ENCODE assay signal across 8 mouse cellular contexts in the genomic region with DNA sequence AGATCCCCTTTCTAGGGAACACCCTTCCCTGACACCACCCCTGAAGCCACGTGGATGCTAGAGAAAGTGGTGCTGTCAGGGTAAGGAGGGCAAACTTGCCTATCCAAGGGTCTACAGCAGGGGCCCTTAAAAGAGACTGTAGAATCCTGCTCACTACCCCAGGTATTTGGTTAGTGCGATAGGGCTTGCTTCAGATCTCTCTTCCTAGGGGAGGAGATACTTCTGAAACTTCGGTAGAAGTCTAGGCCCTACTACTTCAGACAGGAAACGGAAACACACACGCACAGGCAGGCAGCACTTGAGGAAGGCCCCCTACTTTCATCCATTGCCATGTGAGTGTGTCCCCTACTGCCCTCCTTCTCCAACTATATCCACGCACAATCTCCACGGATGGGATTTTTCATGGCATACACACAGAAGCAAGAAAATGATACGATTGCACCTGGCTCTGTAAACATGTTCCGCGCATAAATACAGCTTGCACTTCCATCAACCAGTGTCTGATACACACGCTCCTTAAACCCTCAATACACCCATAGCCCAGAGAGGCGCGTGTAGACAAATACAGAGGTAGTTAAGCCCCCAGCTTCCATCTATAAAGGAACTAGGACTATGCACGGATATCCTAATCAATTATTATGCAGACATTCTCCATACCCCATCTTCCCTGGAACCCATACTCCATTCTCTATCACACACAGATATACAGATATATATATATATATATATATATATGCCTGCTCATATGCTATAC. TPM values are rescaled to one million over a fixed set of nuclear protein-coding genes. Genes with fewer than 3 reads are reported as not detected.
A peak's percentile ranks its signal among the peaks of the same experiment; 100 is the strongest.
DNase-seq lines count a peak whose midpoint lies in the region; ATAC-seq and TF ChIP-seq lines count a peak whose summit lies in the region.

No protein-coding gene starts in this region.

- H3K4me2 ChIP-seq in CH12.LX (ENCODE audit: insufficient read depth, low read depth, poor library complexity, severe bottlenecking): peak overlapping the region; percentile 89
- peak overlapping the region; percentile 97 for H3K4me2 ChIP-seq in heart, embryonic 16.5 days (ENCODE audit: low read depth, low read length)

- in situ Hi-C loops in CH12.LX (cut with MboI; ENCODE audit: low pct_ligation_motif_present, low pct_unique_long_range_greater_than_20kb, low sequenced_read_pairs): no loop called here

- WGBS in heart, embryonic 16.5 days: 36% methylated on average over 14 of the region's 14 CpGs

- peak overlapping the region; percentile 88 for H3K27ac ChIP-seq in CH12.LX (ENCODE audit: insufficient read depth, low read depth)
- peak overlapping the region; percentile 91 for H3K27ac ChIP-seq in heart, embryonic 16.5 days (ENCODE audit: low read length)

- H3K27me3 ChIP-seq in CH12.LX (replicated peaks): peaks cover 1% of the 10 kb centered on the region
- H3K27me3 ChIP-seq in heart, embryonic 16.5 days (ENCODE audit: control insufficient read depth, insufficient read depth, low read length): no peaks in the 10 kb centered on the region

- H3K36me3 ChIP-seq in CH12.LX (replicated peaks in 1 of 2; ENCODE audit: control insufficient read depth in 1 of 2, insufficient read depth in 1 of 2, low read length in 1 of 2): peaks cover 9 to 16% of the 10 kb centered on the region in 2 experiments
- peaks cover 13% of the 10 kb centered on the region for H3K36me3 ChIP-seq in heart, embryonic 16.5 days (ENCODE audit: control insufficient read depth, insufficient read depth)

- TF ChIP-seq RAD21 in CH12.LX (IDR thresholded peaks at IDR 0.05; ENCODE audit: low read depth, low read length): no peak

- DNase-seq in embryo, embryonic 11 days: peak; percentile 22
- DNase-seq in embryo, embryonic 10 days (ENCODE audit: low spot score): no peak
- DNase-seq in CH12.LX (ENCODE audit: extremely low read depth): peak; percentile 69
- peak; percentile 24 for DNase-seq in lung, postnatal 25 days (ENCODE audit: low spot score)
- peak; percentile 79 for DNase-seq in thymus, postnatal 0 days (ENCODE audit: low spot score)
- no peak for DNase-seq in left cerebral cortex, postnatal 25 days (ENCODE audit: low spot score in 2 of 2)
- no peak for DNase-seq in embryo, embryonic 10.5 days (ENCODE audit: low spot score)

- intact Hi-C loops in left cerebral cortex, postnatal 25 days (cut with DNase I): no loop called here

- H3K4me3 ChIP-seq in CH12.LX (replicated peaks in 1 of 3; ENCODE audit: low read depth in 2 of 3, low read length in 2 of 3, poor library complexity in 1 of 3): peak overlapping the region; percentile 56 to 76 (median 65)
- peak overlapping the region; percentile 86 for H3K4me3 ChIP-seq in heart, embryonic 16.5 days (ENCODE audit: low read length)

- H3K9me3 ChIP-seq in CH12.LX (replicated peaks; ENCODE audit: low read length): no peaks in the 10 kb centered on the region
- no peaks in the 10 kb centered on the region for H3K9me3 ChIP-seq in heart, embryonic 16.5 days (replicated peaks; ENCODE audit: control insufficient read depth, low read length)

- no peak for TF ChIP-seq CTCF in CH12.LX (conservative IDR thresholded peaks at IDR 0.05 in 1 of 2, IDR thresholded peaks at IDR 0.05 in 1 of 2; ENCODE audit: low read depth in 2 of 2, low read length in 2 of 2)

- TF ChIP-seq POLR2A in CH12.LX (IDR thresholded peaks at IDR 0.05; ENCODE audit: low read depth, low read length): peak; percentile 66

- H3K4me1 ChIP-seq in CH12.LX (ENCODE audit: control insufficient read depth in 1 of 2, insufficient read depth in 2 of 2): peaks cover 8 to 44% of the 10 kb centered on the region in 2 experiments
- H3K4me1 ChIP-seq in heart, embryonic 16.5 days (ENCODE audit: control insufficient read depth, insufficient read depth, low read length): peaks cover 63% of the 10 kb centered on the region

- H3K79me2 ChIP-seq in CH12.LX (replicated peaks; ENCODE audit: control insufficient read depth, extremely low read depth, insufficient read depth, poor library complexity, severe bottlenecking): peaks cover 62% of the 10 kb centered on the region

- no peak for ATAC-seq in heart, embryonic 16.5 days (replicated peaks; ENCODE audit: extremely low read depth, insufficient read depth, low FRiP score)

- peak overlapping the region; percentile 84 for H3K9ac ChIP-seq in CH12.LX (ENCODE audit: insufficient read depth, low read depth)
- peak overlapping the region; percentile 95 for H3K9ac ChIP-seq in heart, embryonic 16.5 days (ENCODE audit: low read length)

- TF ChIP-seq EP300 in CH12.LX (IDR thresholded peaks at IDR 0.05; ENCODE audit: low read length): no peak

- dilution Hi-C loops in CH12.LX (cut with MboI; ENCODE audit: extremely low pct_ligation_motif_present, extremely low pct_unique_long_range_greater_than_20kb, low sequenced_read_pairs): no loop called here

TF ChIP-seq in CH12.LX, 34 proteins besides CTCF, POLR2A, EP300 and RAD21 (continues in another document):
- 0 out of 2 replicates have a peak, but pooled peaks have one; percentile 52 for TF ChIP-seq MEF2A (IDR thresholded peaks at IDR 0.05; ENCODE audit: borderline replicate concordance, low read depth, low read length)
- no peak for TF ChIP-seq NRF1 (IDR thresholded peaks at IDR 0.05; ENCODE audit: low read depth, low read length)
- peak; percentile 77 for TF ChIP-seq TCF12 (IDR thresholded peaks at IDR 0.05; ENCODE audit: low read depth, low read length)
- no peak for TF ChIP-seq JUN (IDR thresholded peaks at IDR 0.05; ENCODE audit: insufficient read depth, low read depth, low read length)
- no peak for TF ChIP-seq E2F4 (IDR thresholded peaks at IDR 0.05; ENCODE audit: insufficient replicate concordance, low read depth, low read length)
- TF ChIP-seq TBP (conservative IDR thresholded peaks at IDR 0.05; ENCODE audit: low read depth, low read length): peak; percentile 88
- no peak for TF ChIP-seq USF2 (conservative IDR thresholded peaks at IDR 0.05; ENCODE audit: low read depth, low read length)
- peak; percentile 59 for TF ChIP-seq ELF1 (IDR thresholded peaks at IDR 0.05; ENCODE audit: low read depth, low read length)
- peak; percentile 98 for TF ChIP-seq MYC (IDR thresholded peaks at IDR 0.05; ENCODE audit: low read depth, low read length)
- peak; percentile 66; the same call in 1 of the 2 replicates for TF ChIP-seq SIN3A (IDR thresholded peaks at IDR 0.05; ENCODE audit: low read length)
- peak; percentile 63 for TF ChIP-seq NELFE (IDR thresholded peaks at IDR 0.05; ENCODE audit: low read depth, low read length)
- peak; percentile 58 for TF ChIP-seq MAX (IDR thresholded peaks at IDR 0.05; ENCODE audit: low read length)
- TF ChIP-seq KAT2A (IDR thresholded peaks at IDR 0.05; ENCODE audit: insufficient replicate concordance, low read length): 0 out of 2 replicates have a peak, but pooled peaks have one; percentile 40
- no peak for TF ChIP-seq UBTF (IDR thresholded peaks at IDR 0.05; ENCODE audit: low read depth, low read length)
- TF ChIP-seq CHD2 (IDR thresholded peaks at IDR 0.05; ENCODE audit: low read length): no peak
- peak; percentile 73 for TF ChIP-seq HCFC1 (IDR thresholded peaks at IDR 0.05; ENCODE audit: low read depth, low read length)
- no peak for TF ChIP-seq GABPA (IDR thresholded peaks at IDR 0.05; ENCODE audit: insufficient replicate concordance, low read depth, low read length)
- peak; percentile 45; the same call in 1 of the 2 replicates for TF ChIP-seq IRF4 (IDR thresholded peaks at IDR 0.05; ENCODE audit: low read depth, low read length)
- peak; percentile 86 for TF ChIP-seq MXI1 (IDR thresholded peaks at IDR 0.05; ENCODE audit: low read depth, low read length)
- TF ChIP-seq MAZ (IDR thresholded peaks at IDR 0.05; ENCODE audit: low read depth, low read length): 0 out of 2 replicates have a peak, but pooled peaks have one; percentile 59

RNA-seq across cellular contexts. Expression of gene Pprc1, which starts 4.4 kb away (rescaled TPM):
- total RNA-seq in CH12.LX (2012; rRNA removed): 21.2 and 26.1 TPM in 2 replicates
- total RNA-seq in CH12.LX (2014; rRNA removed): 9.2 and 13.0 TPM in 2 replicates
- polyA plus RNA-seq in CH12.LX (2012; ENCODE audit: insufficient read length, low read depth): 65.0 and 68.7 TPM in 2 replicates
- polyA plus RNA-seq in heart, embryonic 16.5 days (2015; fragmentation: Nextera tagmentation; extraction: Ambion mirVana): 19.3 and 22.4 TPM in 2 replicates
- polyA plus RNA-seq in thymus, postnatal 0 days (2015; fragmentation: Nextera tagmentation; extraction: Ambion mirVana): 11.6 and 12.8 TPM in 2 replicates
- 10 to 100 TPM; 23.3 to 27.7 TPM for total RNA-seq in left cerebral cortex, postnatal 25 days (2021)

RNA-seq across cellular contexts. Expression of gene Ldb1, which starts 4.7 kb away (rescaled TPM):
- total RNA-seq in CH12.LX (2012; rRNA removed): 56.9 and 63.1 TPM in 2 replicates
- 59.2 and 67.6 TPM in 2 replicates for total RNA-seq in CH12.LX (2014; rRNA removed)
- polyA plus RNA-seq in CH12.LX (2012; ENCODE audit: insufficient read length, low read depth): 114 and 120 TPM in 2 replicates
- 68.0 and 81.9 TPM in 2 replicates for polyA plus RNA-seq in heart, embryonic 16.5 days (2015; fragmentation: Nextera tagmentation; extraction: Ambion mirVana)
- polyA plus RNA-seq in thymus, postnatal 0 days (2015; fragmentation: Nextera tagmentation; extraction: Ambion mirVana): 140 and 157 TPM in 2 replicates
- 100 to 1,000 TPM; 104 to 105 TPM for total RNA-seq in left cerebral cortex, postnatal 25 days (2021)

RNA-seq across cellular contexts. Expression of gene Nolc1, which starts 35.3 kb away (rescaled TPM):
- total RNA-seq in CH12.LX (2012; rRNA removed) (88.0 and 137 TPM in 2 replicates), CH12.LX (2014; rRNA removed) (96.0 and 99.2 TPM in 2 replicates)
- polyA plus RNA-seq in CH12.LX (2012; ENCODE audit: insufficient read length, low read depth): 333 and 358 TPM in 2 replicates
- polyA plus RNA-seq in heart, embryonic 16.5 days (2015; fragmentation: Nextera tagmentation; extraction: Ambion mirVana): 42.5 and 53.8 TPM in 2 replicates
- polyA plus RNA-seq in thymus, postnatal 0 days (2015; fragmentation: Nextera tagmentation; extraction: Ambion mirVana): 90.2 and 102 TPM in 2 replicates
- total RNA-seq in left cerebral cortex, postnatal 25 days (2021): 10 to 100 TPM; 40.1 to 41.8 TPM

RNA-seq across cellular contexts. Expression of gene Hps6, which starts 37.0 kb away (rescaled TPM):
- total RNA-seq in CH12.LX (2012; rRNA removed) (10.5 and 10.6 TPM in 2 replicates), CH12.LX (2014; rRNA removed) (6.0 and 6.7 TPM in 2 replicates)
- 5.1 and 5.8 TPM in 2 replicates for polyA plus RNA-seq in CH12.LX (2012; ENCODE audit: insufficient read length, low read depth)
- 7.4 and 8.5 TPM in 2 replicates for polyA plus RNA-seq in heart, embryonic 16.5 days (2015; fragmentation: Nextera tagmentation; extraction: Ambion mirVana)
- 7.5 and 8.0 TPM in 2 replicates for polyA plus RNA-seq in thymus, postnatal 0 days (2015; fragmentation: Nextera tagmentation; extraction: Ambion mirVana)
- total RNA-seq in left cerebral cortex, postnatal 25 days (2021): 1 to 10 TPM; 5.7 TPM

RNA-seq across cellular contexts. Expression of gene Armh3, which starts 42.0 kb away (rescaled TPM):
- total RNA-seq in CH12.LX (2012; rRNA removed) (1.9 and 2.2 TPM in 2 replicates), CH12.LX (2014; rRNA removed) (1.1 and 1.3 TPM in 2 replicates)
- polyA plus RNA-seq in CH12.LX (2012; ENCODE audit: insufficient read length, low read depth): 4.3 and 4.9 TPM in 2 replicates
- 14.8 and 15.3 TPM in 2 replicates for polyA plus RNA-seq in heart, embryonic 16.5 days (2015; fragmentation: Nextera tagmentation; extraction: Ambion mirVana)
- polyA plus RNA-seq in thymus, postnatal 0 days (2015; fragmentation: Nextera tagmentation; extraction: Ambion mirVana): 10.4 and 10.7 TPM in 2 replicates
- total RNA-seq in left cerebral cortex, postnatal 25 days (2021): 10 to 100 TPM; 19.7 to 19.8 TPM

Comparison
In these comparisons a context has a peak if more than half of its experiments do, and no peak if none do; other contexts are left out.
1. DNase-seq: peak in embryo, embryonic 11 days (single experiment), CH12.LX (single experiment), lung, postnatal 25 days (single experiment) and thymus, postnatal 0 days (single experiment); none in embryo, embryonic 10 days (single experiment), left cerebral cortex, postnatal 25 days (0 of 2) and embryo, embryonic 10.5 days (single experiment).